Mouse (Mus musculus) midbrain, embryonic 13.5 days (tissue): ENCODE measurements around the gene Utp11. TPM values are rescaled to one million over a fixed set of nuclear protein-coding genes. Genes with fewer than 3 reads are reported as not detected.

ENCODE experiments used
- ATAC-seq: fragments of 200-750 bp; cut with Nextera tagmentation; 2 replicates; pipeline ENCODE4 v1.8.0; 2017; ENCODE audit warnings: mild to moderate bottlenecking, moderate TSS enrichment, moderate library complexity
- H3K27ac ChIP-seq: fragments of 300-500 bp; sonication (generic); 2 replicates; pipeline ENCODE4 v1.5.1; 2015; ENCODE audit warnings: inconsistent platforms, mild to moderate bottlenecking, moderate library complexity
- H3K27me3 ChIP-seq: fragments of 300-500 bp; sonication (generic); 2 replicates; pipeline ENCODE4 v1.6.1; 2015; ENCODE audit warnings: mild to moderate bottlenecking, inconsistent platforms
- H3K36me3 ChIP-seq: fragments of 300-500 bp; sonication (generic); 2 replicates; pipeline ENCODE4 v1.6.1; 2015; ENCODE audit warnings: mild to moderate bottlenecking, inconsistent platforms
- H3K4me1 ChIP-seq: fragments of 300-500 bp; sonication (generic); replicated peaks from 2 replicates; pipeline ENCODE4 v1.6.1; 2015; ENCODE audit warnings: inconsistent platforms
- H3K4me2 ChIP-seq: fragments of 300-500 bp; sonication (generic); replicated peaks from 2 replicates; pipeline ENCODE4 v1.6.1; 2015; ENCODE audit warnings: moderate library complexity, mild to moderate bottlenecking, inconsistent platforms
- H3K4me3 ChIP-seq: fragments of 300-500 bp; sonication (generic); replicated peaks from 2 replicates; pipeline ENCODE4 v1.5.1; 2015; ENCODE audit warnings: mild to moderate bottlenecking, inconsistent platforms
- H3K9ac ChIP-seq: fragments of 300-500 bp; sonication (generic); replicated peaks from 2 replicates; pipeline ENCODE4 v1.6.1; 2015; ENCODE audit warnings: mild to moderate bottlenecking, inconsistent platforms
- H3K9me3 ChIP-seq: fragments of 300-500 bp; sonication (generic); 2 replicates; pipeline ENCODE4 v1.6.1; 2016; ENCODE audit warnings: mild to moderate bottlenecking, inconsistent platforms
- WGBS: fragments of 180-500 bp; shearing (Covaris S2); methylation state at CpG from one replicate; pipeline ENCODE4 v1.1.7; 2015; 5-methylcytosine and 5-hydroxymethylcytosine counted together
- polyA plus RNA-seq: library from polyadenylated mRNA; unstranded; fragments of >200 nt; fragmentation: Nextera tagmentation; extraction: Ambion mirVana; gene quantifications from 2 replicates; pipeline ENCODE4 v1.2.1, GENCODE M21; 2015

Gene Utp11
- polyA plus RNA-seq, 1 experiment from 2014 or later = 48.3 TPM

- WGBS = 46% methylated on average over 9 of the region's 9 CpGs
- Histone ChIP-seq H3K9ac (no peak overlapping the region; the same call in 1 of the 2 replicates), H3K27me3 (peaks cover 68% of the 10 kb centered on the region), H3K9me3 (no peaks in the 10 kb centered on the region), H3K27ac (0 out of 2 replicates have a peak overlapping the region, but pooled peaks have one; percentile 30), H3K36me3 (no peaks in the 10 kb centered on the region), H3K4me1 (peaks cover 61% of the 10 kb centered on the region), H3K4me3 (no peak overlapping the region), H3K4me2 (0 out of 2 replicates have a peak overlapping the region, but pooled peaks have one; percentile 6)
- ATAC-seq = no peak
These were observed 29.2 kb downstream of the Utp11 start for GRCm38 (mm10) chr4:124664185-124664584.

- no peaks in the 10 kb centered on the region for H3K36me3 ChIP-seq
- H3K9me3 ChIP-seq = no peaks in the 10 kb centered on the region
- H3K4me1 ChIP-seq = peaks cover 65% of the 10 kb centered on the region
- ATAC-seq = no peak
- no peak overlapping the region for H3K4me2 ChIP-seq
- H3K4me3 ChIP-seq = no peak overlapping the region
- H3K27me3 ChIP-seq = peaks cover 76% of the 10 kb centered on the region
- 63% methylated on average over 3 of the region's 3 CpGs for WGBS
- H3K9ac ChIP-seq = no peak overlapping the region
- H3K27ac ChIP-seq = no peak overlapping the region
These were observed 30.4 kb downstream of the Utp11 start for GRCm38 (mm10) chr4:124663034-124663433.

- Histone ChIP-seq H3K4me2 (peak overlapping the region; percentile 87), H3K36me3 (no peaks in the 10 kb centered on the region), H3K27me3 (peaks cover 70% of the 10 kb centered on the region), H3K4me1 (peaks cover 72% of the 10 kb centered on the region), H3K4me3 (peak overlapping the region; percentile 67), H3K9ac (0 out of 2 replicates have a peak overlapping the region, but pooled peaks have one; percentile 39), H3K27ac (no peak overlapping the region), H3K9me3 (no peaks in the 10 kb centered on the region)
- 40% methylated on average over 3 of the region's 3 CpGs for WGBS
- no peak for ATAC-seq
These were observed 32.8 kb downstream of the Utp11 start for GRCm38 (mm10) chr4:124660603-124661002.

- Histone ChIP-seq H3K27me3 (peaks cover 76% of the 10 kb centered on the region), H3K4me2 (peak overlapping the region; percentile 87), H3K27ac (no peak overlapping the region), H3K9ac (peak overlapping the region; percentile 79), H3K36me3 (no peaks in the 10 kb centered on the region), H3K9me3 (no peaks in the 10 kb centered on the region), H3K4me1 (peaks cover 74% of the 10 kb centered on the region), H3K4me3 (peak overlapping the region; percentile 67)
- under 1% methylated on average over 68 of the region's 68 CpGs for WGBS
- ATAC-seq = no peak
These were observed 33.9 kb downstream of the Utp11 start for GRCm38 (mm10) chr4:124659251-124660217.

- Histone ChIP-seq H3K36me3 (no peaks in the 10 kb centered on the region), H3K4me3 (peak overlapping the region; percentile 67), H3K27me3 (peaks cover 76% of the 10 kb centered on the region), H3K4me2 (peak overlapping the region; percentile 87), H3K9me3 (no peaks in the 10 kb centered on the region), H3K9ac (peak overlapping the region; percentile 79), H3K27ac (peak overlapping the region; percentile 69), H3K4me1 (peaks cover 67% of the 10 kb centered on the region)
- ATAC-seq = no peak
- under 1% methylated on average over 39 of the region's 39 CpGs for WGBS
These were observed 35.0 kb downstream of the Utp11 start for GRCm38 (mm10) chr4:124658412-124658851.

- peak; percentile 28 for ATAC-seq
- peaks cover 77% of the 10 kb centered on the region for H3K27me3 ChIP-seq
- no peaks in the 10 kb centered on the region for H3K9me3 ChIP-seq
- under 1% methylated on average over 52 of the region's 61 CpGs for WGBS
- peaks cover 72% of the 10 kb centered on the region for H3K4me1 ChIP-seq
- H3K36me3 ChIP-seq = no peaks in the 10 kb centered on the region
- peak overlapping the region; percentile 79 for H3K9ac ChIP-seq
- H3K4me3 ChIP-seq = peak overlapping the region; percentile 67
- H3K4me2 ChIP-seq = peak overlapping the region; percentile 87
- H3K27ac ChIP-seq = peak overlapping the region; percentile 69
These were observed 35.6 kb downstream of the Utp11 start for GRCm38 (mm10) chr4:124657781-124658180.

- ATAC-seq = peak; percentile 92
- Histone ChIP-seq H3K27me3 (peaks cover 69% of the 10 kb centered on the region), H3K9ac (peak overlapping the region; percentile 79), H3K4me2 (peak overlapping the region; percentile 87), H3K4me3 (peak overlapping the region; percentile 67), H3K27ac (peak overlapping the region; percentile 73), H3K4me1 (peaks cover 76% of the 10 kb centered on the region), H3K36me3 (no peaks in the 10 kb centered on the region), H3K9me3 (no peaks in the 10 kb centered on the region)
- WGBS = under 1% methylated on average over 75 of the region's 92 CpGs
These were observed 36.3 kb downstream of the Utp11 start for GRCm38 (mm10) chr4:124656854-124657650.

DNA sequence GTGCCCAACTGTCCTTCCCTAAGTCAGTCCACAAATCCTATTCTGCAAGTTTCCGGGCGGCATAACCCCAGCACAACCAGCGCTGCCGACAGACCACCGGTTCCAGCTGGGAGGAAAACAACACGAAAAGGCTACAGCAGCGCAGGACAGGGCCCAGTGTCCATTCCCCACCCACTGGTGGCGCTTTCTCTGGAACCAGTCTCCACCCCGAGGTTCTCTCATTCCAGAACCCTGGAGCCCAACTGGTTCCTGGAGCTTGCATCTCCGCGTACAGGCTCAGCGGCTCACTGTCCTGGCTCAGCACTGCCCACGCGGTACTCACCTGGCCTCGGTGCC lies 36.9 kb downstream of the Utp11 start, which contains the start of gene Pou3f1:
Pou3f1 (plus strand) TSS at position 290 of the 336 bp plus-strand sequence.
- no peaks in the 10 kb centered on the region for H3K9me3 ChIP-seq
- H3K27me3 ChIP-seq = peaks cover 64% of the 10 kb centered on the region
- WGBS = 1% methylated on average over 15 of the region's 15 CpGs
- H3K9ac ChIP-seq = peak within 1 kb of the TSS; percentile 79
- peaks cover 72% of the 10 kb centered on the region for H3K4me1 ChIP-seq
- H3K27ac ChIP-seq = peak within 1 kb of the TSS; percentile 73
- ATAC-seq = no peak
- peak within 1 kb of the TSS; percentile 87 for H3K4me2 ChIP-seq
- H3K4me3 ChIP-seq = peak within 1 kb of the TSS; percentile 67
- H3K36me3 ChIP-seq = no peaks in the 10 kb centered on the region

- no peaks in the 10 kb centered on the region for H3K36me3 ChIP-seq
- peaks cover 42% of the 10 kb centered on the region for H3K27me3 ChIP-seq
- peaks cover 48% of the 10 kb centered on the region for H3K4me1 ChIP-seq
- H3K9me3 ChIP-seq = no peaks in the 10 kb centered on the region
- peak overlapping the region; percentile 6; the same call in 1 of the 2 replicates for H3K27ac ChIP-seq
- 4% methylated on average over 9 of the region's 9 CpGs for WGBS
- no peak overlapping the region for H3K9ac ChIP-seq
- H3K4me2 ChIP-seq = peak overlapping the region; percentile 21
- H3K4me3 ChIP-seq = no peak overlapping the region
- ATAC-seq = 0 out of 2 replicates have a peak, but pooled peaks have one; percentile 5
These were observed 40.5 kb downstream of the Utp11 start for GRCm38 (mm10) chr4:124652886-124653285.

DNA sequence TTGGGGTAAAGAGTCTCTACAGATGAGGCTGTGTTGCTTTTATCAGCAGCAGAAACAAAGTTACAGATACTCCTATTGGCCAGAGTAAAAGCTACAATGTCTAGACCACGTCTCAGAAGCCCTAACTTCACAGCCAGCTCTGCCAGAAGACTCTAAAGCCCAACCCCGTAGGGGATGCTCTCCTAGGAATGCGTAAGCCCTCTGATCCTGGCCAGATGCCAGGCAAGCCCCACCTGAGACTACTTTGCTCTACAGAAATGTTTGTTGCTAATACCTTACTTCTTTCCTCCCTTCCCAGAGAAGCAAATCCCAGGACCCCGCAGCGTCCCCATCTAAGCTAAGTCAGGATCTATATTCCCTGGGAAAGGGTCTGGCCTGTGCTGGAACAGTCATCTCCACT lies 45.5 kb downstream of the Utp11 start:
- H3K27me3 ChIP-seq = peaks cover 11% of the 10 kb centered on the region; the same call in 1 of the 2 replicates
- H3K4me2 ChIP-seq = no peak overlapping the region
- no peaks in the 10 kb centered on the region for H3K9me3 ChIP-seq
- no peak overlapping the region for H3K27ac ChIP-seq
- no peak overlapping the region for H3K9ac ChIP-seq
- H3K4me3 ChIP-seq = no peak overlapping the region
- WGBS = 33% methylated on average over 5 of the region's 5 CpGs
- H3K36me3 ChIP-seq = no peaks in the 10 kb centered on the region
- ATAC-seq = no peak
- H3K4me1 ChIP-seq = peaks cover 34% of the 10 kb centered on the region

DNA sequence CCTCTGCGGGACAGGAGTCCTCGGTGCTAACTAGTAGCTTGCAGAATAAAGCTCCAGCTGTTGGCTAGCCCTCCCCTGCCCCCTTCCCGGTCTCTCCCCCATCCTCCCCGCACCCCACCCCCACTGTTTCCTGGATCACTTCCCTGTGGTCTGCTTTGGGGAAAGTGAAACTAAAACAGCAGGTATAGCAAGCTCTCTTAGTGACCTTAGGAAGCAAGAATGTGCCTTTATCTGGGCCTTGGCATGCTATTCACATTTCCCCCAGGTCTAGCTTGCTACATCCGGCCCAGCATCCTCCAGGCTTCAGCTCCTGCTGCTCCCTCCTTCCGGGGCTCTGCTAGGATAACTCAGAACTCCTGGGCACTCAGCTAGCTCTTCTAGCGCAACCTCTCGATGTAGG lies 46.8 kb downstream of the Utp11 start:
- H3K9me3 ChIP-seq = no peaks in the 10 kb centered on the region
- H3K9ac ChIP-seq = no peak overlapping the region
- H3K36me3 ChIP-seq = no peaks in the 10 kb centered on the region
- H3K4me2 ChIP-seq = no peak overlapping the region
- peaks cover 25% of the 10 kb centered on the region for H3K4me1 ChIP-seq
- no peak overlapping the region for H3K4me3 ChIP-seq
- no peak overlapping the region for H3K27ac ChIP-seq
- peaks cover 10% of the 10 kb centered on the region; the same call in 1 of the 2 replicates for H3K27me3 ChIP-seq
- WGBS = 29% methylated on average over 8 of the region's 8 CpGs
- no peak for ATAC-seq
